Mouse (Mus musculus) embryonic facial prominence, embryonic 13.5 days (tissue): Measurements from ENCODE around the gene Map1s. TPM values are rescaled to one million over a fixed set of nuclear protein-coding genes. Genes with fewer than 3 reads are reported as not detected.
A peak's percentile ranks its signal among the peaks of the same experiment; 100 is the strongest.

Experiments used
- ATAC-seq: fragments of 200-750 bp; cut with Nextera tagmentation; 2 replicates; pipeline ENCODE4 v1.8.0; 2017; ENCODE audit warnings: low read depth; ENCODE audit not compliant: insufficient number of reproducible peaks, insufficient read depth, low FRiP score, low TSS enrichment
- H3K27ac ChIP-seq: fragments of 300-500 bp; sonication (generic); 2 replicates; pipeline ENCODE4 v1.5.1; 2015; ENCODE audit warnings: moderate library complexity, mild to moderate bottlenecking, inconsistent platforms
- H3K27me3 ChIP-seq: fragments of 300-500 bp; sonication (generic); 2 replicates; pipeline ENCODE4 v1.6.1; 2015; ENCODE audit warnings: mild to moderate bottlenecking, inconsistent platforms
- H3K36me3 ChIP-seq: fragments of 300-500 bp; sonication (generic); 2 replicates; pipeline ENCODE4 v1.6.1; 2015; ENCODE audit warnings: mild to moderate bottlenecking, inconsistent platforms
- H3K4me1 ChIP-seq: fragments of 300-500 bp; sonication (generic); 2 replicates; pipeline ENCODE4 v1.6.1; 2015; ENCODE audit warnings: inconsistent platforms
- H3K4me2 ChIP-seq: fragments of 300-500 bp; sonication (generic); 2 replicates; pipeline ENCODE4 v1.6.1; 2015; ENCODE audit warnings: moderate library complexity, mild to moderate bottlenecking, inconsistent platforms
- H3K4me3 ChIP-seq: fragments of 300-500 bp; sonication (generic); 2 replicates; pipeline ENCODE4 v1.5.1; 2015; ENCODE audit warnings: mild to moderate bottlenecking, inconsistent platforms
- H3K9ac ChIP-seq: fragments of 300-500 bp; sonication (generic); 2 replicates; pipeline ENCODE4 v1.6.1; 2015; ENCODE audit warnings: mild to moderate bottlenecking, inconsistent platforms
- H3K9me3 ChIP-seq: fragments of 300-500 bp; sonication (generic); 2 replicates; pipeline ENCODE4 v1.6.1; 2016; ENCODE audit warnings: inconsistent platforms
- WGBS: fragments of 180-500 bp; shearing (Covaris S2); methylation state at CpG from one replicate; pipeline ENCODE4 v1.1.7; 2015; ENCODE audit warnings: mixed read lengths; 5-methylcytosine and 5-hydroxymethylcytosine counted together
- polyA plus RNA-seq: library from polyadenylated mRNA; unstranded; fragments of >200 nt; fragmentation: Nextera tagmentation; extraction: Ambion mirVana; gene quantifications from 2 replicates; pipeline ENCODE4 v1.2.1, GENCODE M21; 2015

The Map1s gene
- 49.8 and 52.6 TPM in 2 replicates for polyA plus RNA-seq

GRCm38 (mm10) chr8:70905831-70906736 is at the start of gene Map1s:
Map1s (plus strand) TSS chr8:70905932.
- peak; percentile 89 for ATAC-seq

GRCm38 (mm10) chr8:70856028-70856427 is 49.7 kb upstream of the Map1s start:
- peak overlapping the region; percentile 89 for H3K4me2 ChIP-seq
- H3K27ac ChIP-seq, result no peak overlapping the region
- H3K9me3 ChIP-seq, result no peaks in the 10 kb centered on the region
- peaks cover 22% of the 10 kb centered on the region for H3K4me1 ChIP-seq
- H3K4me3 ChIP-seq, result peak overlapping the region; percentile 56; the same call in 1 of the 2 replicates
- no peaks in the 10 kb centered on the region for H3K27me3 ChIP-seq
- H3K9ac ChIP-seq, result no peak overlapping the region
- no peak for ATAC-seq
- H3K36me3 ChIP-seq, result 0 out of 2 replicates have a peak, but pooled peaks cover 5% of the 10 kb centered on the region
- WGBS, result 64% methylated on average over 5 of the region's 5 CpGs

More at GRCm38 (mm10) chr8:70905831-70906736, at the start of gene Map1s:
- H3K27me3 ChIP-seq, result peaks cover 10% of the 10 kb centered on the region
- H3K27ac ChIP-seq, result peak within 1 kb of the TSS; percentile 93
- peak within 1 kb of the TSS; percentile 79 for H3K4me3 ChIP-seq
- H3K9me3 ChIP-seq, result no peaks in the 10 kb centered on the region
- under 1% methylated on average over 82 of the region's 86 CpGs for WGBS
- H3K4me2 ChIP-seq, result peak within 1 kb of the TSS; percentile 77
- peaks cover 15% of the 10 kb centered on the region for H3K36me3 ChIP-seq
- H3K9ac ChIP-seq, result peak within 1 kb of the TSS; percentile 82
- peaks cover 14% of the 10 kb centered on the region for H3K4me1 ChIP-seq

- Histone ChIP-seq H3K36me3 (0 out of 2 replicates have a peak, but pooled peaks cover 5% of the 10 kb centered on the region), H3K4me1 (peaks cover 22% of the 10 kb centered on the region), H3K27me3 (peaks cover 5% of the 10 kb centered on the region), H3K27ac (peak overlapping the region; percentile 51; the same call in 1 of the 2 replicates), H3K4me3 (peak overlapping the region; percentile 56), H3K9me3 (no peaks in the 10 kb centered on the region), H3K4me2 (peak overlapping the region; percentile 89), H3K9ac (peak overlapping the region; percentile 78)
- 8% methylated on average over 33 of the region's 33 CpGs for WGBS
- ATAC-seq, result 0 out of 2 replicates have a peak, but pooled peaks have one; percentile 57
These were observed 49.1 kb upstream of the Map1s start for GRCm38 (mm10) chr8:70856541-70857197.

GRCm38 (mm10) chr8:70857516-70857915 is 48.2 kb upstream of the Map1s start:
- H3K9me3 ChIP-seq, result no peaks in the 10 kb centered on the region
- peak overlapping the region; percentile 51 for H3K27ac ChIP-seq
- H3K36me3 ChIP-seq, result 0 out of 2 replicates have a peak, but pooled peaks cover 5% of the 10 kb centered on the region
- WGBS, result 3% methylated on average over 4 of the region's 4 CpGs
- no peak overlapping the region for H3K4me3 ChIP-seq
- H3K4me2 ChIP-seq, result peak overlapping the region; percentile 89
- H3K27me3 ChIP-seq, result peaks cover 13% of the 10 kb centered on the region
- peaks cover 26% of the 10 kb centered on the region for H3K4me1 ChIP-seq
- peak overlapping the region; percentile 41 for H3K9ac ChIP-seq
- no peak for ATAC-seq

GRCm38 (mm10) chr8:70862824-70863641 is 42.7 kb upstream of the Map1s start, which contains the start of gene Kcnn1:
Kcnn1 (minus strand) TSS chr8:70863258.
- peaks cover 34% of the 10 kb centered on the region for H3K27me3 ChIP-seq
- peak within 1 kb of the TSS; percentile 52 for H3K4me3 ChIP-seq
- peak within 1 kb of the TSS; percentile 74 for H3K9ac ChIP-seq
- peak within 1 kb of the TSS; percentile 90; the same call in 1 of the 2 replicates for H3K27ac ChIP-seq
- no peak for ATAC-seq
- H3K4me2 ChIP-seq, result peak within 1 kb of the TSS; percentile 96
- peaks cover 42% of the 10 kb centered on the region for H3K4me1 ChIP-seq
- H3K9me3 ChIP-seq, result no peaks in the 10 kb centered on the region
- under 1% methylated on average over 54 of the region's 55 CpGs for WGBS
- H3K36me3 ChIP-seq, result peaks cover 6% of the 10 kb centered on the region

- ATAC-seq, result no peak
- H3K9me3 ChIP-seq, result no peaks in the 10 kb centered on the region
- 1% methylated on average over 46 of the region's 46 CpGs for WGBS
- H3K4me1 ChIP-seq, result peaks cover 48% of the 10 kb centered on the region
- H3K27ac ChIP-seq, result peak overlapping the region; percentile 90
- peak overlapping the region; percentile 96 for H3K4me2 ChIP-seq
- peak overlapping the region; percentile 52 for H3K4me3 ChIP-seq
- peaks cover 34% of the 10 kb centered on the region for H3K27me3 ChIP-seq
- H3K36me3 ChIP-seq, result peaks cover 8% of the 10 kb centered on the region
- H3K9ac ChIP-seq, result peak overlapping the region; percentile 74
These were observed 41.6 kb upstream of the Map1s start for GRCm38 (mm10) chr8:70863956-70864711.

- 2% methylated on average over 24 of the region's 24 CpGs for WGBS
- Histone ChIP-seq H3K9me3 (no peaks in the 10 kb centered on the region), H3K4me2 (peak overlapping the region; percentile 96), H3K27me3 (peaks cover 34% of the 10 kb centered on the region), H3K36me3 (peaks cover 8% of the 10 kb centered on the region), H3K4me1 (peaks cover 54% of the 10 kb centered on the region), H3K27ac (peak overlapping the region; percentile 90), H3K4me3 (peak overlapping the region; percentile 52), H3K9ac (peak overlapping the region; percentile 74)
- no peak for ATAC-seq
These were observed 41.0 kb upstream of the Map1s start for GRCm38 (mm10) chr8:70864712-70865221.

- peaks cover 57% of the 10 kb centered on the region for H3K4me1 ChIP-seq
- ATAC-seq, result peak; percentile 83
These were observed 40.3 kb upstream of the Map1s start for GRCm38 (mm10) chr8:70865350-70866000.

GRCm38 (mm10) chr8:70866001-70866520 is 39.7 kb upstream of the Map1s start:
- Histone ChIP-seq H3K4me2 (peak overlapping the region; percentile 96), H3K9me3 (no peaks in the 10 kb centered on the region), H3K27ac (peak overlapping the region; percentile 90), H3K9ac (peak overlapping the region; percentile 74), H3K27me3 (peaks cover 34% of the 10 kb centered on the region), H3K36me3 (peaks cover 8% of the 10 kb centered on the region), H3K4me1 (peaks cover 57% of the 10 kb centered on the region), H3K4me3 (peak overlapping the region; percentile 52)
- 0 out of 2 replicates have a peak, but pooled peaks have one; percentile 0 for ATAC-seq
- WGBS, result 8% methylated on average over 12 of the region's 12 CpGs

More at GRCm38 (mm10) chr8:70865350-70866000, 40.3 kb upstream of the Map1s start:
- peaks cover 8% of the 10 kb centered on the region for H3K36me3 ChIP-seq
- H3K9me3 ChIP-seq, result no peaks in the 10 kb centered on the region
- peak overlapping the region; percentile 90 for H3K27ac ChIP-seq
- peaks cover 34% of the 10 kb centered on the region for H3K27me3 ChIP-seq
- H3K4me3 ChIP-seq, result peak overlapping the region; percentile 52
- peak overlapping the region; percentile 74 for H3K9ac ChIP-seq
- H3K4me2 ChIP-seq, result peak overlapping the region; percentile 96
- 0% methylated on average over 46 of the region's 46 CpGs for WGBS
